Mouse (Mus musculus) ES-Bruce4 (cell line): ENCODE data around the gene Usf2.

ENCODE experiments used
- CTCF ChIP-seq: IDR thresholded peaks from one replicate; pipeline ENCODE4 v1.8.1; 2011; ENCODE audit warnings: low read depth, low read length
- EP300 ChIP-seq: IDR thresholded peaks from 2 replicates; pipeline ENCODE4 v1.6.1; 2011; ENCODE audit warnings: low read depth, low read length; ENCODE audit not compliant: insufficient read depth
- POLR2A ChIP-seq: IDR thresholded peaks from one replicate; pipeline ENCODE4 v1.8.1; 2011; ENCODE audit warnings: low read length; ENCODE audit not compliant: insufficient read depth

DNA sequence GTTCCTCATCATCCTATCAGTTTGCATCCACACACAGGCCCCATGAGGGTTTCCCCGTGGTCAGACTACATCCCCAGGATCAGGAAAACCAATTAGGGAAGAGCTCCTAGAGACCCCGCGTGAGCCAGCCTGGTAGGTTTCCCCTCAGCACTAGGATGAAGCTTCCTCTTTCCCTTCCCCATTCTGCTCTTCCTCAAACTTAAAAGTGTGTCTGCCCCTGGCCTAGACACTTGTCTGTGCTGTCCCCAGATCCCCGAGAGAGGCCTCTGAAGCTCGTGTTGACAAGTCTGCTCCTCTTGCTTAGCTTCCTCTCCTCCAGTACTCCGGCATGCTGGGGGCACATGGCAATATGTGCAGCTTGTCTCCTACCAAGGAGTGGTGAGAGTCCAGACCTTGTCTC is 3.1 kb downstream of the Usf2 start:
- TF ChIP-seq CTCF (no peak), POLR2A (no peak), EP300 (no peak)
